Mouse (Mus musculus): Measurements from ENCODE around the gene Acot1. TPM values are rescaled to one million over a fixed set of nuclear protein-coding genes. Genes with fewer than 3 reads are reported as not detected.
"Not testable (repeated sequence)": the region's sequence is repeated elsewhere in the genome, so short reads cannot be mapped to it uniquely, and the experiment has no call there.

The Acot1 gene
- polyA plus RNA-seq, 1 experiment: 0.01 TPM

- Histone ChIP-seq H3K4me1 (ENCODE audit: control insufficient read depth) (no peaks in the 10 kb centered on the region; the same call in 1 of the 2 replicates), H3K9me3 (ENCODE audit: control insufficient read depth, low read length) (no peaks in the 10 kb centered on the region), H3K4me3 (replicated peaks) (no peak overlapping the region), H3K27me3 (ENCODE audit: control insufficient read depth) (peaks cover 35% of the 10 kb centered on the region), H3K36me3 (ENCODE audit: control insufficient read depth) (no peaks in the 10 kb centered on the region)
- TF ChIP-seq TAL1 (IDR thresholded peaks at IDR 0.05; ENCODE audit: low read length): no peak
- TF ChIP-seq GATA1 (IDR thresholded peaks at IDR 0.05; ENCODE audit: low read length): no peak
Observed at GRCm38 (mm10) chr12:84011251-84012040, 2.2 kb downstream of the Acot1 start.

DNA sequence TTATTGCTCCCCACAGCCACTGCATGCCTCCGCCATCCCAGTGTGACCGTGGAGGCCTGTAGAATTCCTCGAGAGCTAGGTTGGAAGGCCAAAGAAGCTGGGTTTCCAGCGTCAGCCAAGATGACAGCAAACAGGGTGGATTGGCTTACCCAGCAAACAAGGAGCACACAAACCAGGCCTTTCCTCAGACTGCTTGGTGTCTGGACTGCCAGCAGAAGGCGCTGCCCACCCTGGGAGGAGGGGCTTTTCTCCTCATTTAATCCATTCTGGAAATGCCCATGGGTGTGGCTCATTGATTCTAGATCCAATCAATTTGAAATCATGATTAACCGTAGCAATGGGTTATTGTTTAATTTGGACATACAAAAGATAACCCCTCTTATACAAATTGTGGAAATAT, 3.8 kb downstream of the Acot1 start:
- H3K36me3 ChIP-seq (ENCODE audit: control insufficient read depth): no peaks in the 10 kb centered on the region
- no peaks in the 10 kb centered on the region for H3K9me3 ChIP-seq (ENCODE audit: control insufficient read depth, low read length)
- TF ChIP-seq GATA1 (IDR thresholded peaks at IDR 0.05; ENCODE audit: low read length): no peak
- TF ChIP-seq TAL1 (IDR thresholded peaks at IDR 0.05; ENCODE audit: low read length): no peak
- no peaks in the 10 kb centered on the region; the same call in 1 of the 2 replicates for H3K4me1 ChIP-seq (ENCODE audit: control insufficient read depth)
- H3K4me3 ChIP-seq (replicated peaks): no peak overlapping the region
- peaks cover 34% of the 10 kb centered on the region for H3K27me3 ChIP-seq (ENCODE audit: control insufficient read depth)

GRCm38 (mm10) chr12:84013701-84014100, 4.4 kb downstream of the Acot1 start:
- Histone ChIP-seq H3K9me3 (ENCODE audit: control insufficient read depth, low read length) (no peaks in the 10 kb centered on the region), H3K4me1 (ENCODE audit: control insufficient read depth) (no peaks in the 10 kb centered on the region; the same call in 1 of the 2 replicates), H3K36me3 (ENCODE audit: control insufficient read depth) (no peaks in the 10 kb centered on the region), H3K27me3 (ENCODE audit: control insufficient read depth) (peaks cover 29% of the 10 kb centered on the region), H3K4me3 (replicated peaks) (no peak overlapping the region)
- TF ChIP-seq GATA1 (IDR thresholded peaks at IDR 0.05; ENCODE audit: low read length): no peak
- TF ChIP-seq TAL1 (IDR thresholded peaks at IDR 0.05; ENCODE audit: low read length): no peak

DNA sequence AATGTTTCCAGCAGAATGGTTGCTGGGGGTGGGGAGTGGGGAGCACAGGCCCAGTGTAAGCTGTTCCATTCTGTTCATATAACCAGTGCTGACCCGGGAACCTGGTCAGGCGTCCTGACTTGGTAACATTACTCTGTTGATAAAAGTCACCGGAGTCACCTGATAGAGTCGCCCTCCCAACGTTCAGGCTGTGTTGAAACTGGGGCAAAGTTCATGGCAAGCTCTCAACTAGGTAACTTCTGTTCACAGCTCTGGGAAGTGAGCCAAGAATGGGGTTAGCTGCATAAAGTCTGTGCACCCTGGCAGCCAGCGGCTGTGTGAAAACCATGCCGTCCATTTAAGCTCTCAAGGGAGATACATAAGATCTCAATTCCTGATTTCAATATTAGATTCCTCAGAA, 11.2 kb downstream of the Acot1 start:
- H3K4me1 ChIP-seq (ENCODE audit: control insufficient read depth); H3K36me3 ChIP-seq (ENCODE audit: control insufficient read depth); H3K27me3 ChIP-seq (ENCODE audit: control insufficient read depth); H3K4me3 ChIP-seq (replicated peaks); H3K9me3 ChIP-seq (ENCODE audit: control insufficient read depth, low read length): not testable (repeated sequence)

GRCm38 (mm10) chr12:84022266-84022665, 13.0 kb downstream of the Acot1 start:
- not testable (repeated sequence) for H3K9me3 ChIP-seq (ENCODE audit: control insufficient read depth, low read length); H3K27me3 ChIP-seq (ENCODE audit: control insufficient read depth); H3K4me1 ChIP-seq (ENCODE audit: control insufficient read depth); H3K4me3 ChIP-seq (replicated peaks); H3K36me3 ChIP-seq (ENCODE audit: control insufficient read depth)

DNA sequence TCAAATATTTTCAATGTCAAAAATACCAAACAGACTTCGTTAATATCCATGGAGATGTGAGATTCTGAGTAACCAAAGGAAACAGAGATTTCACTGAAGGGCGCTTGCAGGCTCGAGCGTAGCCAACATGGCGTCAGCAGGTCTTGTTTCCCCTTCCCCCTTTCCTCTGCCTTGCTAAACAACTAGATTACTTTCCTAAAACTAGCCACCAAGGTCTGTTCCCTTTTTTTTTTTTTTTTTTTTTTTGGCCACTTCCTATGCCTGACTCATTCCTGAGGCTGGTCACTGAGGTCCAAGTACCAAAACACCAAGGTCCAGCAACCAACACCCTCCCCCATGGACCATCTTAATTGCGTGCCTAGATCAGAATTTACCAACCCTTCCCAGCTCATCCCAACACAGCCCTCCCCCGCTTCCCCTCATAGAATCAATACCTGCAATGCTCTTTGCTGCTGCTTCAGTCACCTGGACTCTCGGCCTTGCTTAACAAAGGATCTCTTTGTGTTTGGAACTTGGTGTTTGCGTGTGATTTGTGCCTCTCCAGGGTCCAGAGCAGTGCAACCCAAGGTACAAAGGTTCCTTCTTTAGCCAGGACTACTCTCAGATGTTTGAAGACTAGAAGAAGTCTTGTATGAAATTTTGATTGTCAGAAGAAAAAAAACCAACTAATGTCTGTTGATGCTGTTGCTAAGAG, 13.9 kb downstream of the Acot1 start:
- Histone ChIP-seq H3K27me3 (ENCODE audit: control insufficient read depth) (no peaks in the 10 kb centered on the region), H3K4me3 (replicated peaks) (no peak overlapping the region), H3K9me3 (ENCODE audit: control insufficient read depth, low read length) (no peaks in the 10 kb centered on the region), H3K4me1 (ENCODE audit: control insufficient read depth) (no peaks in the 10 kb centered on the region), H3K36me3 (ENCODE audit: control insufficient read depth) (no peaks in the 10 kb centered on the region)
- no peak for TF ChIP-seq TAL1 (IDR thresholded peaks at IDR 0.05; ENCODE audit: low read length)
- TF ChIP-seq GATA1 (IDR thresholded peaks at IDR 0.05; ENCODE audit: low read length): no peak

GRCm38 (mm10) chr12:84025888-84026287, 16.6 kb downstream of the Acot1 start:
- H3K9me3 ChIP-seq (ENCODE audit: control insufficient read depth, low read length): no peaks in the 10 kb centered on the region
- TF ChIP-seq GATA1 (IDR thresholded peaks at IDR 0.05; ENCODE audit: low read length): no peak
- TF ChIP-seq TAL1 (IDR thresholded peaks at IDR 0.05; ENCODE audit: low read length): no peak
- no peak overlapping the region for H3K4me3 ChIP-seq (replicated peaks)
- no peaks in the 10 kb centered on the region for H3K4me1 ChIP-seq (ENCODE audit: control insufficient read depth)
- no peaks in the 10 kb centered on the region for H3K27me3 ChIP-seq (ENCODE audit: control insufficient read depth)
- no peaks in the 10 kb centered on the region for H3K36me3 ChIP-seq (ENCODE audit: control insufficient read depth)

DNA sequence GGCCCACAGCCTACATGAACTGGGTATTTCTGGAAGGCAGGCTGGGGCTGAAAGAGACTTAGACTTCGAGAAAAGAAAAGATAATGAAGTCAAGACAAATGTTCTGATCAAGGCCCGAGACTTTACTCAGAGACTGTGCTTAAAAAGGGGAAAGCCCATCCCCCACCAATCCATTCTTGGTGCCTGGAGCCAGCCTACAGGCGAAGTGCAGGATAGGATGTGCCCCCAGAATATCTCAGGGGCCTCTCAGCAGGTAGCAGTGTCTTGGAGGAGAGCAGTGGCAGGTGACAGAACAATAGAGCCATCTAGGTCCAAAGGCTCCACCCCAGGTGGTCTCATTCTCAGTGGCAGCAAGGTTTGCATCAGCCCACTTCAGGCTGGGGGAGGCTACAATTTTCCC, 19.0 kb downstream of the Acot1 start:
- not testable (repeated sequence) for H3K4me1 ChIP-seq (ENCODE audit: control insufficient read depth); H3K9me3 ChIP-seq (ENCODE audit: control insufficient read depth, low read length); H3K36me3 ChIP-seq (ENCODE audit: control insufficient read depth); H3K27me3 ChIP-seq (ENCODE audit: control insufficient read depth); H3K4me3 ChIP-seq (replicated peaks)

- H3K9me3 ChIP-seq (ENCODE audit: control insufficient read depth, low read length); H3K4me1 ChIP-seq (ENCODE audit: control insufficient read depth); H3K4me3 ChIP-seq (replicated peaks): not testable (repeated sequence)
Observed at GRCm38 (mm10) chr12:84029043-84029442, 19.8 kb downstream of the Acot1 start.

More at GRCm38 (mm10) chr12:84029043-84029442, 19.8 kb downstream of the Acot1 start:
- not testable (repeated sequence) for H3K27me3 ChIP-seq (ENCODE audit: control insufficient read depth); H3K36me3 ChIP-seq (ENCODE audit: control insufficient read depth)
